Mouse (Mus musculus) heart, embryonic 16.5 days (tissue): ENCODE data around the gene Acoxl. TPM values are rescaled to one million over a fixed set of nuclear protein-coding genes. Genes with fewer than 3 reads are reported as not detected.
A peak's percentile ranks its signal among the peaks of the same experiment; 100 is the strongest.

Experiments used
- ATAC-seq: fragments of 200-750 bp; cut with Nextera tagmentation; replicated peaks from 2 replicates; pipeline ENCODE4 v1.8.0; 2017; ENCODE audit warnings: moderate number of reproducible peaks; ENCODE audit not compliant: insufficient read depth, low FRiP score; ENCODE audit errors: extremely low read depth
- H3K27ac ChIP-seq: fragments of 300-500 bp; sonication (generic); 2 replicates; pipeline ENCODE4 v1.5.1; 2014; ENCODE audit warnings: mild to moderate bottlenecking, low read length, control low read depth, moderate library complexity
- H3K27me3 ChIP-seq: fragments of 300-500 bp; sonication (generic); 2 replicates; pipeline ENCODE4 v1.6.1; 2014; ENCODE audit warnings: low read length, mixed read lengths; ENCODE audit not compliant: control insufficient read depth, insufficient read depth
- H3K36me3 ChIP-seq: fragments of 300-500 bp; sonication (generic); 2 replicates; pipeline ENCODE4 v1.6.1; 2014; ENCODE audit not compliant: control insufficient read depth, insufficient read depth
- H3K4me1 ChIP-seq: fragments of 300-500 bp; sonication (generic); 2 replicates; pipeline ENCODE4 v1.6.1; 2014; ENCODE audit warnings: low read length, mixed read lengths; ENCODE audit not compliant: control insufficient read depth, insufficient read depth
- H3K4me2 ChIP-seq: fragments of 300-500 bp; sonication (generic); 2 replicates; pipeline ENCODE4 v1.6.1; 2014; ENCODE audit warnings: low read depth, mild to moderate bottlenecking, control low read depth, low read length
- H3K4me3 ChIP-seq: fragments of 300-500 bp; sonication (generic); 2 replicates; pipeline ENCODE4 v1.5.1; 2014; ENCODE audit warnings: mild to moderate bottlenecking, control low read depth, low read length
- H3K9ac ChIP-seq: fragments of 300-500 bp; sonication (generic); 2 replicates; pipeline ENCODE4 v1.6.1; 2014; ENCODE audit warnings: low read length, control low read depth
- H3K9me3 ChIP-seq: fragments of 300-500 bp; sonication (generic); replicated peaks from 2 replicates; pipeline ENCODE4 v1.6.1; 2016; ENCODE audit warnings: low read length; ENCODE audit not compliant: control insufficient read depth
- WGBS: fragments of 180-500 bp; shearing (Covaris S2); extraction: QIAGEN DNeasy Blood & Tissue Kit; methylation state at CpG from one replicate; pipeline ENCODE4 v1.1.7; 2014; 5-methylcytosine and 5-hydroxymethylcytosine counted together
- polyA plus RNA-seq: library from polyadenylated mRNA; unstranded; fragments of >200 nt; fragmentation: Nextera tagmentation; extraction: Ambion mirVana; gene quantifications from 2 replicates; pipeline ENCODE4 v1.2.1, GENCODE M21; 2015

The Acoxl gene
- polyA plus RNA-seq, 1 experiment from 2014 or later: 0.11 TPM

- Histone ChIP-seq H3K9ac (no peak overlapping the region), H3K4me1 (no peaks in the 10 kb centered on the region), H3K27ac (no peak overlapping the region), H3K9me3 (no peaks in the 10 kb centered on the region), H3K27me3 (no peaks in the 10 kb centered on the region), H3K4me3 (no peak overlapping the region), H3K36me3 (no peaks in the 10 kb centered on the region), H3K4me2 (no peak overlapping the region)
- no peak for ATAC-seq
- 71% methylated on average over 3 of the region's 3 CpGs for WGBS
These were observed 228.5 kb downstream of the Acoxl start for GRCm38 (mm10) chr2:128067162-128067561.

- no peaks in the 10 kb centered on the region for H3K36me3 ChIP-seq
- no peak overlapping the region for H3K4me3 ChIP-seq
- H3K4me2 ChIP-seq: no peak overlapping the region
- no peaks in the 10 kb centered on the region for H3K9me3 ChIP-seq
- H3K4me1 ChIP-seq: no peaks in the 10 kb centered on the region
- WGBS: 79% methylated on average over 7 of the region's 7 CpGs
- no peak for ATAC-seq
- no peak overlapping the region for H3K27ac ChIP-seq
- H3K27me3 ChIP-seq: no peaks in the 10 kb centered on the region
- H3K9ac ChIP-seq: no peak overlapping the region
These were observed 228.9 kb downstream of the Acoxl start for GRCm38 (mm10) chr2:128067596-128067995.

DNA sequence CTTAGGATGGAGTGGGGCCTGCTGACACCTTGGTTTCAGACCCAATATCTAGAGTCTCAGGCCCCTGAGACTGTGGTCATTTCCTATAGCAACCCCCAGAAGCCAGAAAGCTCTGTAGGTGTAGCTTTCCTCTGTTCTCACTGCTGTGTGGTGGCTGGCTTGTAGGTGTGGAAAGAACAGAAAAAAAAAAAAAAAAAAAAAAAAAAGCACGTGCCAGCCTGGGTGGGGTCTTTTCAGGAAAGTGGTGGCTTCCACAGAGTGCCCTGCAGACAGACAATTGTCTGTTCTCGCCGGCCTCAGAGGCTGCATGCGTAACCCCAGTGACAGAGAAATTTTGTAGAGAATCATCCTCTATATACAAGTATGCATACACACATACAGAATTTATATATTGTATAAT lies 229.5 kb downstream of the Acoxl start:
- Histone ChIP-seq H3K9me3 (no peaks in the 10 kb centered on the region), H3K4me1 (no peaks in the 10 kb centered on the region), H3K27me3 (no peaks in the 10 kb centered on the region), H3K36me3 (no peaks in the 10 kb centered on the region), H3K27ac (no peak overlapping the region), H3K9ac (no peak overlapping the region), H3K4me3 (no peak overlapping the region), H3K4me2 (no peak overlapping the region)
- WGBS: 72% methylated on average over 4 of the region's 4 CpGs
- ATAC-seq: no peak

DNA sequence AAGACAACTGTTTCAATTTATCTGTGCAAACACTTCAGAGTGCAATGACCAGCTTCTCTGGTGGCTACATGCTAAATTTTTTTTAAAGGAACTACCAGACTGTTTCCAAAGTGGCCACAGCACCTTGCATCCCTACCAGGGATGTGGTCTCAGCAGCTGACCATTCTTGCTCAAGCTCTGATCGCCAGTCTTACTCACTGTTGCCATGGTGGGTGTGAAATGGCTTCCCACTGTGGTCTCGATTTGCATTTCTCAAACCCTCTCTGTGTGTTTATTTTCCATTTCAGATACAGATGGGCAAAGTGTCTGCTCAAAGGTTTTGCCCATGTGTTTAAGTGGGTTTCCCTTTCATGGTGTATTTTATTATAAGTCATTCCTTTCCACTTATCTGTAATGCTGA lies 230.3 kb downstream of the Acoxl start:
- no peaks in the 10 kb centered on the region for H3K9me3 ChIP-seq
- H3K4me2 ChIP-seq: no peak overlapping the region
- H3K27me3 ChIP-seq: no peaks in the 10 kb centered on the region
- H3K36me3 ChIP-seq: no peaks in the 10 kb centered on the region
- no peak overlapping the region for H3K4me3 ChIP-seq
- H3K4me1 ChIP-seq: no peaks in the 10 kb centered on the region
- WGBS: 64% methylated on average over 2 of the region's 2 CpGs
- H3K27ac ChIP-seq: no peak overlapping the region
- no peak for ATAC-seq
- H3K9ac ChIP-seq: no peak overlapping the region

DNA sequence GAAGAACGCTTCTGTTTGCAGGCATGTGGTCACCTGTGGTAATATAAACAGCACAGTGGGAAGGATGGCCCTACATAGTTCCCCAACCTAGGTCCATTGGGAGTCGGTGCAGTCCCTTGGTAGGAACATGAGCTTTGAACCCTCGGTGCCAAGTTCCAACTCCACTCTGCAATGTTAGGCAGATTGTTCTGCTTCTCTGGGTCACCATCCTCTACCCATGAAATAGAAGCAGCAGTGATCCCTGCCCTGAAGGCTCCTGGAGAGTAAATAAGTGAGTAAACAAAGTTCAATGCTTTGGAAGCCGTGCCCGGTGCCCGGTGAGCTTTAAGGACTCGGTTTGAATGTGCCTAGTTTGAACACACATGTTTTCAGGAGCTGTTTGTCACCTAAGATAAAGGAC lies 233.1 kb downstream of the Acoxl start:
- no peak overlapping the region for H3K27ac ChIP-seq
- H3K27me3 ChIP-seq: no peaks in the 10 kb centered on the region
- no peak overlapping the region for H3K9ac ChIP-seq
- no peak for ATAC-seq
- WGBS: 82% methylated on average over 7 of the region's 7 CpGs
- H3K36me3 ChIP-seq: no peaks in the 10 kb centered on the region
- H3K9me3 ChIP-seq: no peaks in the 10 kb centered on the region
- no peak overlapping the region for H3K4me2 ChIP-seq
- no peaks in the 10 kb centered on the region for H3K4me1 ChIP-seq
- no peak overlapping the region for H3K4me3 ChIP-seq

DNA sequence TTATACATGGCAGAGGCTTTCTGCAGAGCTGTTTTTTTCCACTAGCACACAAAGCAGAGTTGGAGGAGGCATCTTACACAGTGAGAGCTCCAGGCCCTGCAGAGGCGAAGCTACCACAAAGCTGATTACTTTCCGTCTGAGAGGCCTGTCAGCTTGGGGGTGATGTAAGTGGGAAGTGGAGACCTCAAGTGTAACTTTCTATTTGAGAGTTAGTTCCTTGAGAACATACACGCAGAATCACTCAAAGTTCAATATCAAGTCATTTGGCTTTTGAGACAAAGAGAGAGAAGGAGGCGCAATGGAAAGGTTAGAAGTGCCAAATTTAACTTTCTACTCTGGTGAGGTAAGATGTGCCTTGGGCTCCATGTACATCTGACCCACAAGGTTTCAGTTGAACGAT lies 234.3 kb downstream of the Acoxl start:
- 59% methylated on average over 5 of the region's 5 CpGs for WGBS
- Histone ChIP-seq H3K9me3 (no peaks in the 10 kb centered on the region), H3K36me3 (no peaks in the 10 kb centered on the region), H3K4me2 (no peak overlapping the region), H3K9ac (no peak overlapping the region), H3K27me3 (no peaks in the 10 kb centered on the region), H3K4me3 (no peak overlapping the region), H3K4me1 (no peaks in the 10 kb centered on the region), H3K27ac (no peak overlapping the region)
- ATAC-seq: no peak

GRCm38 (mm10) chr2:128073603-128074002 lies 234.9 kb downstream of the Acoxl start:
- no peak overlapping the region for H3K9ac ChIP-seq
- no peak overlapping the region for H3K4me3 ChIP-seq
- no peak overlapping the region for H3K4me2 ChIP-seq
- ATAC-seq: no peak
- no peaks in the 10 kb centered on the region for H3K4me1 ChIP-seq
- H3K36me3 ChIP-seq: no peaks in the 10 kb centered on the region
- no peak overlapping the region for H3K27ac ChIP-seq
- no peaks in the 10 kb centered on the region for H3K9me3 ChIP-seq
- 82% methylated on average over 2 of the region's 2 CpGs for WGBS
- H3K27me3 ChIP-seq: no peaks in the 10 kb centered on the region

DNA sequence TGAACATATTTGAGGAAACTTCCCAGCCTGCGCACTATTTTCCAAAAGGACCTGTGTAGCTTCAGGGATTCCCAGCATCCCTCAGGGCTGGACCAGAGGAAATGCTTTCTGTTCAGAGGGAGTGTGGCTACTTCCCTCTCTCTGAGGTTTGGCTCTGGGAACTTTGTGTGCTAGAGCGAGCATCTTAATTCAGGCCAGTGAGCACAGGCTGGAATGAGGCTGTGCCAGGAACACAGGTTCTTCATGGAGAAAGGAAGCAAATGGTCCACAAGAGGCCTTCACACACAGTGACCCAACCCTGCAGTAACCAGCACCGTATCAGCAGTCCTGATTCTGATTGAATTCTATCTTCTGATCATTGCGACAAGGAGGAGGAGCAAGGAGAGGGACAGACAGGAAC lies 238.3 kb downstream of the Acoxl start:
- Histone ChIP-seq H3K4me1 (no peaks in the 10 kb centered on the region), H3K9me3 (peaks cover 3% of the 10 kb centered on the region), H3K4me3 (no peak overlapping the region), H3K27ac (no peak overlapping the region), H3K4me2 (no peak overlapping the region), H3K9ac (no peak overlapping the region), H3K36me3 (no peaks in the 10 kb centered on the region), H3K27me3 (no peaks in the 10 kb centered on the region)
- ATAC-seq: no peak
- 87% methylated on average over 4 of the region's 4 CpGs for WGBS

DNA sequence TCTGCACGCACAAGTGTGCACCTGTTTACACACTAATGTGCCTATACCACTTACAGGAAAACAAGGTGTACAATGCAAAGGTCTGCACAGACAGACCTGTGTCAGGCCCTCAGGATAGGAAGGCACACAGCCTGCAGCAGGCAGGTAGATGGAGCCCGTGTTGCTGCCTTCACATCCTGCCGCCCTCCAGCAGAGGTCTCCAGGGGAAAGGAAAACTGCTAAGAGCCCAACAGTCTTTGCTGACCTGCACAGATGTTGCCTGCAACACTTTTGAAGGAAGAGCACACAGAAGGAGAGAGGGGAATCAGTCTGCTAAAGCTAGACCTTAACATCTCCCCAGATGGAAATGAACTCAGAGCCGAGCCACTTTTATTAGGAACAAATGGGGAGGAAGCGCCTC lies 240.2 kb downstream of the Acoxl start:
- no peaks in the 10 kb centered on the region for H3K27me3 ChIP-seq
- H3K9ac ChIP-seq: no peak overlapping the region
- WGBS: 31% methylated on average over 5 of the region's 5 CpGs
- H3K27ac ChIP-seq: no peak overlapping the region
- peak; percentile 69; the same call in 1 of the 2 replicates for ATAC-seq
- H3K9me3 ChIP-seq: peaks cover 3% of the 10 kb centered on the region
- H3K4me3 ChIP-seq: no peak overlapping the region
- no peaks in the 10 kb centered on the region; the same call in 1 of the 2 replicates for H3K4me1 ChIP-seq
- H3K36me3 ChIP-seq: no peaks in the 10 kb centered on the region
- no peak overlapping the region for H3K4me2 ChIP-seq

GRCm38 (mm10) chr2:128079316-128079715 lies 240.6 kb downstream of the Acoxl start:
- Histone ChIP-seq H3K9me3 (peaks cover 3% of the 10 kb centered on the region), H3K4me3 (no peak overlapping the region), H3K4me2 (no peak overlapping the region; the same call in 1 of the 2 replicates), H3K36me3 (no peaks in the 10 kb centered on the region), H3K4me1 (no peaks in the 10 kb centered on the region; the same call in 1 of the 2 replicates), H3K27me3 (no peaks in the 10 kb centered on the region), H3K27ac (no peak overlapping the region), H3K9ac (no peak overlapping the region)
- no peak for ATAC-seq
- WGBS: 55% methylated on average over 6 of the region's 6 CpGs
